Mouse (Mus musculus) ovary, adult 2 months (tissue): ENCODE data around the gene F11. TPM values are rescaled to one million over a fixed set of nuclear protein-coding genes. Genes with fewer than 3 reads are reported as not detected.

Experiments used
- polyA plus RNA-seq: library from polyadenylated mRNA; depleted of rRNA; stranded (reverse); fragments of >200 nt; gene quantifications from 2 replicates; pipeline ENCODE4 v1.2.3, GENCODE M21; 2012; rRNA removed

Gene F11
- polyA plus RNA-seq = not detected in 2 replicates

DNA sequence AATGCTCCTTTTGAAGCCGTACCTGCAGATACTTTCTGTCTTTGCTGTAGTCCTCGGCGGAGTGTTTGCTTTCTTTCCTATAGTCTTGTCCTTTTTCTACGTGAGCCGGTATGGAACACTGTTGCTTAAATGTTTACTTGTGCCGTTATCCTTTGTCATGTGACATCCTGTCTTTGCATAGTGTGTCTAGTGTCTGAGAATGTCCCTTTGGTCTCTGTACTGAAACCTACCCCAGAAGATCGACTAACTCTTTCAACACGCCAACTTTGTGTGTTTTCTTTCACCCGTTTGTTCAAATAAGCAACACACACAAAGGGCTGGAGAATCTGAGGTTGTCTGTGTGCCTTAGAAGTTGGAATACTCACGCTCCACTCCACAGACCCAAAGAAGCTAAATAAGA is at the start of gene F11:
Gene F11 (minus strand): TSS at position 112 of the 400 bp plus-strand sequence.

GRCm38 (mm10) chr8:45308366-45308765 is 46.5 kb upstream of the F11 start, which contains the start of gene Gm45753:
Gene Gm45753, minus strand, starts transcription at chr8:45308466.

GRCm38 (mm10) chr8:45294687-45295086 is 32.9 kb upstream of the F11 start, which contains the start of gene Klkb1:
Gene Klkb1, minus strand, starts transcription at chr8:45294859.

Other genes with a start within 250 kb of the F11 start
- not detected in 2 replicates for gene Mtnr1a, start 192.9 kb downstream of the F11 start, polyA plus RNA-seq
- gene Klkb1, start 32.8 kb upstream of the F11 start, polyA plus RNA-seq = 0.05 and 0.16 TPM in 2 replicates
- gene Gm45753, start 46.4 kb upstream of the F11 start, polyA plus RNA-seq = not detected in 2 replicates
- 0.88 and 1.3 TPM in 2 replicates for gene Cyp4v3, start 71.2 kb upstream of the F11 start, polyA plus RNA-seq
- 7.8 and 8.0 TPM in 2 replicates for gene Fam149a, start 120.3 kb upstream of the F11 start, polyA plus RNA-seq
- gene Tlr3, start 149.0 kb upstream of the F11 start, polyA plus RNA-seq = 1.9 and 2.0 TPM in 2 replicates
- gene Sorbs2, start 245.8 kb upstream of the F11 start, polyA plus RNA-seq = 96.2 and 107 TPM in 2 replicates